Mouse (Mus musculus) liver, embryonic 18 days (tissue): ENCODE measurements around the gene Gm10639. TPM values are rescaled to one million over a fixed set of nuclear protein-coding genes. Genes with fewer than 3 reads are reported as not detected.

Source experiments
- polyA plus RNA-seq: library from polyadenylated mRNA; depleted of rRNA; stranded (reverse); fragments of >200 nt; gene quantifications from 2 replicates; pipeline ENCODE4 v1.2.3, GENCODE M21; 2012; rRNA removed

The Gm10639 gene
- 0.06 TPM in 1 of 2 replicates, not detected in the other for polyA plus RNA-seq

GRCm38 (mm10) chr9:78289723-78290122 lies at the start of gene Gm10639:
Gene Gm10639, plus strand, starts transcription at chr9:78289923.

GRCm38 (mm10) chr9:78256914-78257313 lies 32.8 kb upstream of the Gm10639 start, which contains the start of gene Gm3776:
Gene Gm3776, plus strand, starts transcription at chr9:78257129.

GRCm38 (mm10) chr9:78314696-78315095 lies 25.0 kb downstream of the Gm10639 start, which contains the start of gene Omt2a:
Gene Omt2a, minus strand, starts transcription at chr9:78314796.

GRCm38 (mm10) chr9:78327289-78327688 lies 37.6 kb downstream of the Gm10639 start, which contains the start of gene Omt2b:
Gene Omt2b, plus strand, starts transcription at chr9:78327589.

Other genes with a start within 250 kb of the Gm10639 start
- gene Gcm1, start 238.0 kb upstream of the Gm10639 start, polyA plus RNA-seq = 0.04 TPM in 1 of 2 replicates, not detected in the other
- gene Fbxo9, start 180.9 kb upstream of the Gm10639 start, polyA plus RNA-seq = 48.5 and 53.3 TPM in 2 replicates
- 5.8 and 6.2 TPM in 2 replicates for gene Ick, start 180.7 kb upstream of the Gm10639 start, polyA plus RNA-seq
- 17.7 and 18.5 TPM in 2 replicates for gene Gsta4, start 107.1 kb upstream of the Gm10639 start, polyA plus RNA-seq
- not detected in 2 replicates for gene Gsta1, start 59.3 kb upstream of the Gm10639 start, polyA plus RNA-seq
- gene Gm3776, start 32.8 kb upstream of the Gm10639 start, polyA plus RNA-seq = 0.11 TPM in 1 of 2 replicates, not detected in the other
- not detected in 2 replicates for gene Omt2a, start 24.9 kb downstream of the Gm10639 start, polyA plus RNA-seq
- gene Omt2b, start 37.7 kb downstream of the Gm10639 start, polyA plus RNA-seq = not detected in 2 replicates
- gene Gsta2, start 65.9 kb downstream of the Gm10639 start, polyA plus RNA-seq = 0.09 and 0.59 TPM in 2 replicates
- not detected in 2 replicates for gene Dppa5a, start 78.3 kb downstream of the Gm10639 start, polyA plus RNA-seq
- 0.01 TPM in 1 of 2 replicates, not detected in the other for gene Ooep, start 88.8 kb downstream of the Gm10639 start, polyA plus RNA-seq
- gene Ddx43, start 105.9 kb downstream of the Gm10639 start, polyA plus RNA-seq = 0.02 and 0.03 TPM in 2 replicates
- 1.2 and 1.6 TPM in 2 replicates for gene Cgas, start 153.3 kb downstream of the Gm10639 start, polyA plus RNA-seq
- 10.5 and 12.3 TPM in 2 replicates for gene Mto1, start 158.3 kb downstream of the Gm10639 start, polyA plus RNA-seq
- 0.13 TPM in 2 replicates for gene Gm17324, start 158.9 kb downstream of the Gm10639 start, polyA plus RNA-seq
- gene Eef1a1, start 199.2 kb downstream of the Gm10639 start, polyA plus RNA-seq = 4,026 and 4,162 TPM in 2 replicates